Mouse (Mus musculus): Measurements from ENCODE around the gene Ednrb.

DNA sequence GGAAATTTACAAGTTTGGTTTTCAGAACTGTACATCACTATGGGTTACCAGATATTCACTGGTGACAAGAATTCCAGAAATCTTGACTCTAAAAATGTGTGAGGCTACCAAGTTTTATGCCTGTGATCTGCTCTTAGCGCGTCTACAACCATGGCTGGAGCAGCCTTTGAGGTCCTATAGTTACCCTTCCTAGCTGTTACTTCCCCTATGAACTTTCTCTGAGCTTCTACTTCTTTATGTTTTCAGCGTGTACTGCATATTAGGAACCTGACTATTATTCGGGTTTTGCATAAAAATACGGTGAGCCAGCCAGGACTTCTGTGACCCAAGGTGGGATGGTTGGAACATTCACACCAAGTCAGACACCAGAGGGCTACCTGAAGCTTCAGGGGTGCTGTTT lies 18.3 kb downstream of the Ednrb start:
- TF ChIP-seq CTCF (IDR thresholded peaks at IDR 0.05; ENCODE audit: insufficient read depth, low read depth, low read length) (no peak), POLR2A (IDR thresholded peaks at IDR 0.05; ENCODE audit: insufficient read depth, low read depth, low read length) (no peak)
